Mouse (Mus musculus) layer of hippocampus, adult 18-20 months (tissue): ENCODE results near the gene BC030867. TPM values are rescaled to one million over a fixed set of nuclear protein-coding genes. Genes with fewer than 3 reads are reported as not detected.

Experiments
- DNase-seq, 2 experiments: peaks; one replicate each; pipeline ENCODE4 v3.0.0; 2022; ENCODE audit warnings: low spot score in 2 of 2
- microRNA-seq, 2 experiments: library from miRNA; unstranded; fragments of <30 nt; microRNA quantifications; one replicate each; pipeline ENCODE4 v1.2.0; 2021
- total RNA-seq, 2 experiments: library from RNA; stranded (reverse); gene quantifications; 2 replicates each; pipeline ENCODE4 v1.2.3; 2021

BC030867 gene
- total RNA-seq, 2 experiments from 2014 or later: 0.86 to 1.8 TPM

DNA sequence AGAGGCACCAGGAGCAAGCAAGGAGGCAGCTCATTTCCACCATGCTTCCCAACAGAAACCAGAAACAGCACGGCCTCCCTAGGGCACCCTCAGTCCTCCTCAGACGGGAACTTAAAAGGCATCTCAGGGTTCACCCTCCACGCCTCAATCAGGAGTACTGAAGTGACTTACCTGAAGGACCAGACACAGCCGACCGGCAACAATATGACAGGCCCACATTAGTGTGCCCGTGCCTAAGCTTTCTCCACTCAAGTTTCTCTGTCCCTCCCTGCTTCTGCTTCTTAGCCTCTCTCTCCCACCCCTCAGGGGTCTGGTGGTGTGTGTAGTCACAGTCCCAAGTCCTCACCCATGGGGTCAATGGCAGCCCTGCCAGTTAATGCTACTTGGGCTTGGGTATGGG, 63.9 kb downstream of the BC030867 start:
- no peak for DNase-seq

DNA sequence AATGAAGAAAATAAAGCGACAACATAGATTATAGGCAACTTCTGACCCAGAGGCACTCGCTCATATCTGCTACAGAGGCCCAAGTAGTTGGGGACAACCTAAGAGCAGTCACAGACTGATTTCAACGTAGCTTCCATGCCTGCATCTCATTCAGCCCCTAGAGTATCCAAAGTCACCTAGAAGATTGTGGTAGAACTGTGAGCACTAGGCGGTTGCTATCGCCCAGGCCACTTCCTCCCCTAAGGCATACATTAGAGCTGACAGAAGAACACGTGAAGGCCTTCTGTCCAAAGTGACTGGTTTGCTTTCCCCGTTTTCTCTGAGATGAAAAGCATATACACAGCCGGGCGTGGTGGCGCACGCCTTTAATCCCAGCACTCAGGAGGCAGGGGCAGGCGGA, 65.6 kb downstream of the BC030867 start:
- DNase-seq: no peak

Small RNAs within 50 kb of the gene (microRNA-seq; reads per million reads assigned to microRNA genes)
- gene Mir8101: 1.6 to 2.2 reads per million in 2 experiments

Other genes with a start within 250 kb of the BC030867 start
- 10 to 100 TPM; 85.5 to 88.9 TPM for gene Mpp3, start 220.4 kb upstream of the BC030867 start, total RNA-seq
- not detected for gene Cd300lg, start 207.4 kb upstream of the BC030867 start, total RNA-seq
- gene Mpp2, start 160.4 kb upstream of the BC030867 start, total RNA-seq: 100 to 1,000 TPM; 142 to 147 TPM
- gene Ppy, start 147.6 kb upstream of the BC030867 start, total RNA-seq: not detected
- gene Pyy, start 141.1 kb upstream of the BC030867 start, total RNA-seq: not detected
- not detected for gene Nags, start 103.4 kb upstream of the BC030867 start, total RNA-seq
- gene Tmem101, start 92.5 kb upstream of the BC030867 start, total RNA-seq: 10 to 100 TPM; 25.0 to 27.2 TPM
- 10 to 100 TPM; 59.3 to 59.4 TPM for gene Lsm12, start 63.6 kb upstream of the BC030867 start, total RNA-seq
- 10 to 100 TPM; 61.0 to 65.1 TPM for gene G6pc3, start 59.3 kb upstream of the BC030867 start, total RNA-seq
- gene Hdac5, start 18.7 kb upstream of the BC030867 start, total RNA-seq: 100 to 1,000 TPM; 258 to 266 TPM
- gene Asb16, start 19.9 kb downstream of the BC030867 start, total RNA-seq: 1 to 10 TPM; 2.3 to 2.9 TPM
- gene Tmub2, start 36.0 kb downstream of the BC030867 start, total RNA-seq: 10 to 100 TPM; 62.3 to 67.6 TPM
- gene Atxn7l3, start 47.7 kb downstream of the BC030867 start, total RNA-seq: 100 to 1,000 TPM; 168 to 171 TPM
- gene Ubtf, start 70.9 kb downstream of the BC030867 start, total RNA-seq: 100 to 1,000 TPM; 131 to 135 TPM
- under 1 TPM; 0.30 to 0.41 TPM for gene Slc4a1, start 117.3 kb downstream of the BC030867 start, total RNA-seq
- gene Rundc3a, start 144.5 kb downstream of the BC030867 start, total RNA-seq: 100 to 1,000 TPM; 489 to 499 TPM
- 10 to 100 TPM; 62.9 to 64.5 TPM for gene Slc25a39, start 159.1 kb downstream of the BC030867 start, total RNA-seq
- gene Grn, start 181.4 kb downstream of the BC030867 start, total RNA-seq: 10 to 100 TPM; 62.4 to 64.6 TPM
- gene Fam171a2, start 198.8 kb downstream of the BC030867 start, total RNA-seq: 100 to 1,000 TPM; 106 to 111 TPM
- gene Itga2b, start 221.2 kb downstream of the BC030867 start, total RNA-seq: 1 to 10 TPM; 1.2 to 3.9 TPM